Comparison of ENCODE assay signal across 8 mouse cellular contexts in the genomic region with DNA sequence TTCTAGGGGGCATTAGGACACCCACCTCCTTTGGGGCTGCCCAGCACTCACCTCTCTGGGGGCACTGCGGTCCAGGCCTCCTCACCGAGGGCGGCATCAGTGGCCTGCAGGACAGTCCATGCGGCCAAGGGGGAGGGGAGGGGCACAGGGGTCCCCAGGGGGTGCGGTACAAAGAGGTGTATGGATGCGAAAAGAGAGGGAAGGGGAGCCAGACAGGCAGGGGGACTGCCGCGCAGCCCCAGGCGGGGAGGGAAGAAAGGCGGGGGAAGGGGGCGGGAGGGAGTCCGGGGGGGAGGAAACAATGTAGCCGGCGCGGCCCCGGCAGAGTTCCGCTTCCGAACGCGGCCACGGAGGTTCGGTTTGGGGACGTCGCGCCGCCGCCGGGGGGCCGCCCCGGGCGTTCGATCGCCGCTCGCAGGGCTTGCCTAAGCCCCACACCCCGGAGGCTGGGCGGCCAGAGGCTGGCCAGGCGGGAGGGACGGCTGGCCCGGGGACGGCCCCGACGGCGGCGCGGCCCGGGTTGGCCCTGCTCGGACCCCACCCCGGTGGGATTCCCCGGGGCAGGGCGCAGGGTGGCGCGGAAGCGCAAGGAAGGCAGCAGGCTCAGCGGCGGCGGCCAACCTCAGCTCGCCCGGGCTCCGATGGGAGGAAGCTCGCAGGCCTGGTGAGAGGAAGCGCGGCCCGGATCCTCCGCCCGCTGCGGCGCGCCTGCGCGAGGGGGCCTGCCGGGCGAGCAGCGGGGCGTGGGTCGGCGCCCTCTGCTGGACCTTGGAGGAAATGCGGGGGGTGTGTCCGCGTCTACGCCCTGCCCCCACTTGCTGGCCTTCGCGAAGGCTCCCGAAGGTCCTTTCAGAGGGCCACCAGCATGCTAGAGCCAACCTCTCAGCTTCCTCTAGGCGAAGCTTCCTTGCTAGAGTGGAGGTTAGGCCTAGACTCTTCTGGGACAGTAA. TPM values are rescaled to one million over a fixed set of nuclear protein-coding genes. Genes with fewer than 3 reads are reported as not detected.
DNase-seq lines count a peak whose midpoint lies in the region; ATAC-seq and TF ChIP-seq lines count a peak whose summit lies in the region.

No protein-coding gene starts in this region.

- H3K79me2 ChIP-seq in liver, adult 2 months (ENCODE audit: control insufficient read depth, insufficient read depth, low read length) = peaks cover 41% of the 10 kb centered on the region

- H3K4me3 ChIP-seq in erythroblast, embryonic 14.5 days (replicated peaks) = peak overlapping the region; percentile 92
- H3K4me3 ChIP-seq in heart, embryonic 12.5 days = peak overlapping the region; percentile 98
- H3K4me3 ChIP-seq in kidney, embryonic 16.5 days (ENCODE audit: low read length) = peak overlapping the region; percentile 90
- peak overlapping the region; percentile 96 for H3K4me3 ChIP-seq in liver, adult 2 months (ENCODE audit: insufficient read depth, low read depth, low read length)

- peaks cover 4% of the 10 kb centered on the region for H3K27me3 ChIP-seq in erythroblast, embryonic 14.5 days (ENCODE audit: control insufficient read depth)
- no peaks in the 10 kb centered on the region for H3K27me3 ChIP-seq in heart, embryonic 12.5 days (replicated peaks)
- no peaks in the 10 kb centered on the region for H3K27me3 ChIP-seq in kidney, embryonic 16.5 days (ENCODE audit: insufficient read depth, low read length)
- no peaks in the 10 kb centered on the region for H3K27me3 ChIP-seq in liver, adult 2 months (ENCODE audit: control insufficient read depth, insufficient read depth, low read length)

- H3K36me3 ChIP-seq in erythroblast, embryonic 14.5 days (ENCODE audit: control insufficient read depth) = peaks cover 21% of the 10 kb centered on the region
- H3K36me3 ChIP-seq in heart, embryonic 12.5 days = peaks cover 5% of the 10 kb centered on the region; the same call in 1 of the 2 replicates
- 0 out of 2 replicates have a peak, but pooled peaks cover 8% of the 10 kb centered on the region for H3K36me3 ChIP-seq in kidney, embryonic 16.5 days (ENCODE audit: insufficient read depth, low read length)
- no peaks in the 10 kb centered on the region for H3K36me3 ChIP-seq in liver, adult 2 months (ENCODE audit: control insufficient read depth, insufficient read depth, low read length)

- H3K4me1 ChIP-seq in erythroblast, embryonic 14.5 days (ENCODE audit: control insufficient read depth) = peaks cover 66% of the 10 kb centered on the region
- peaks cover 48% of the 10 kb centered on the region for H3K4me1 ChIP-seq in heart, embryonic 12.5 days (replicated peaks)
- peaks cover 48% of the 10 kb centered on the region for H3K4me1 ChIP-seq in kidney, embryonic 16.5 days (ENCODE audit: insufficient read depth, low read length)
- peaks cover 56% of the 10 kb centered on the region for H3K4me1 ChIP-seq in liver, adult 2 months (ENCODE audit: control insufficient read depth, insufficient read depth, low read length)

- peak overlapping the region; percentile 90 for H3K4me2 ChIP-seq in heart, embryonic 12.5 days
- H3K4me2 ChIP-seq in kidney, embryonic 16.5 days (replicated peaks; ENCODE audit: low read depth, low read length) = peak overlapping the region; percentile 82

- peak overlapping the region; percentile 100 for H3K9ac ChIP-seq in heart, embryonic 12.5 days
- H3K9ac ChIP-seq in kidney, embryonic 16.5 days (replicated peaks; ENCODE audit: low read length) = peak overlapping the region; percentile 100
- H3K9ac ChIP-seq in liver, adult 2 months (ENCODE audit: low read depth, low read length) = peak overlapping the region; percentile 100

- DNase-seq in CD4-positive helper T cell, adult 2 months (ENCODE audit: low read depth, low spot score) = peak; percentile 95
- DNase-seq in brain, embryonic 18.5 days (ENCODE audit: low read depth, low spot score) = peak; percentile 76
- DNase-seq in liver, adult 2 months (ENCODE audit: extremely low read depth, low read depth, low spot score) = peak; percentile 68
- peak; percentile 94 for DNase-seq in spleen, postnatal 36 days (ENCODE audit: low spot score in 2 of 2)

- under 1% methylated on average over 67 of the region's 85 CpGs for WGBS in heart, embryonic 12.5 days
- 0% methylated on average over 73 of the region's 85 CpGs for WGBS in kidney, embryonic 16.5 days
- under 1% methylated on average over 83 of the region's 85 CpGs for WGBS in liver, adult 2 months

- H3K9me3 ChIP-seq in erythroblast, embryonic 14.5 days (ENCODE audit: control insufficient read depth, low read length) = no peaks in the 10 kb centered on the region
- H3K9me3 ChIP-seq in heart, embryonic 12.5 days (replicated peaks) = no peaks in the 10 kb centered on the region
- no peaks in the 10 kb centered on the region for H3K9me3 ChIP-seq in kidney, embryonic 16.5 days (ENCODE audit: low read length)

- peak; percentile 87 for TF ChIP-seq CTCF in liver, adult 2 months (IDR thresholded peaks at IDR 0.05; ENCODE audit: low read depth, low read length)

- peak overlapping the region; percentile 96 for H3K27ac ChIP-seq in heart, embryonic 12.5 days (ENCODE audit: poor library complexity, severe bottlenecking)
- H3K27ac ChIP-seq in kidney, embryonic 16.5 days (ENCODE audit: low read length) = peak overlapping the region; percentile 96
- peak overlapping the region; percentile 94 for H3K27ac ChIP-seq in liver, adult 2 months (replicated peaks; ENCODE audit: insufficient read depth, low read depth, low read length)

- TF ChIP-seq POLR2A in liver, adult 2 months (IDR thresholded peaks at IDR 0.05; ENCODE audit: extremely low read depth, insufficient read depth, low read length) = peak; percentile 82

- peak; percentile 89 for ATAC-seq in heart, embryonic 12.5 days (ENCODE audit: insufficient number of reproducible peaks, low FRiP score)
- ATAC-seq in kidney, embryonic 16.5 days (ENCODE audit: low FRiP score, low TSS enrichment) = peak; percentile 89
- ATAC-seq in monocyte, adult 5-6 weeks (replicated peaks; ENCODE audit: insufficient number of reproducible peaks, low FRiP score, low TSS enrichment, poor library complexity, severe bottlenecking) = peak; percentile 62

RNA-seq across cellular contexts. Expression of gene Csk, which starts 8.2 kb away (rescaled TPM):
- polyA plus RNA-seq in erythroblast, embryonic 14.5 days (2012) = 6.1 TPM in 2 replicates
- polyA plus RNA-seq in heart, embryonic 12.5 days (2016; fragmentation: Nextera tagmentation; extraction: Ambion mirVana) = 16.4 TPM in 2 replicates
- 27.2 and 31.6 TPM in 2 replicates for polyA plus RNA-seq in kidney, embryonic 16.5 days (2015; fragmentation: Nextera tagmentation; extraction: Ambion mirVana)
- total RNA-seq in liver, adult 2 months (2014; rRNA removed) = 18.3 and 32.8 TPM in 2 replicates
- polyA plus RNA-seq in liver, adult 2 months (2012; rRNA removed) = 31.4 and 33.9 TPM in 2 replicates
- total RNA-seq in monocyte, adult 5-6 weeks (2017) = 332 to 455 TPM (median 337 TPM) in 3 replicates

RNA-seq across cellular contexts. Expression of gene Lman1l, which starts 24.6 kb away (rescaled TPM):
- polyA plus RNA-seq in erythroblast, embryonic 14.5 days (2012) = not detected in 2 replicates
- polyA plus RNA-seq in heart, embryonic 12.5 days (2016; fragmentation: Nextera tagmentation; extraction: Ambion mirVana) = not detected in 2 replicates
- polyA plus RNA-seq in kidney, embryonic 16.5 days (2015; fragmentation: Nextera tagmentation; extraction: Ambion mirVana) = not detected in 2 replicates
- total RNA-seq in liver, adult 2 months (2014; rRNA removed) = not detected in 2 replicates
- polyA plus RNA-seq in liver, adult 2 months (2012; rRNA removed) = not detected in 2 replicates
- total RNA-seq in monocyte, adult 5-6 weeks (2017) = not detected in 3 replicates

RNA-seq across cellular contexts. Expression of gene Cyp1a2, which starts 38.3 kb away (rescaled TPM):
- not detected in 2 replicates for polyA plus RNA-seq in erythroblast, embryonic 14.5 days (2012)
- polyA plus RNA-seq in heart, embryonic 12.5 days (2016; fragmentation: Nextera tagmentation; extraction: Ambion mirVana) = not detected in 2 replicates
- not detected in 2 replicates for polyA plus RNA-seq in kidney, embryonic 16.5 days (2015; fragmentation: Nextera tagmentation; extraction: Ambion mirVana)
- total RNA-seq in liver, adult 2 months (2014; rRNA removed) = 495 and 621 TPM in 2 replicates
- 954 and 976 TPM in 2 replicates for polyA plus RNA-seq in liver, adult 2 months (2012; rRNA removed)
- total RNA-seq in monocyte, adult 5-6 weeks (2017) = not detected in 3 replicates

RNA-seq across cellular contexts. Expression of gene Cplx3, which starts 39.1 kb away (rescaled TPM):
- not detected in 2 replicates for polyA plus RNA-seq in erythroblast, embryonic 14.5 days (2012)
- not detected in 2 replicates for polyA plus RNA-seq in heart, embryonic 12.5 days (2016; fragmentation: Nextera tagmentation; extraction: Ambion mirVana)
- not detected in 2 replicates for polyA plus RNA-seq in kidney, embryonic 16.5 days (2015; fragmentation: Nextera tagmentation; extraction: Ambion mirVana)
- total RNA-seq in liver, adult 2 months (2014; rRNA removed) = not detected in 2 replicates
- polyA plus RNA-seq in liver, adult 2 months (2012; rRNA removed) = not detected in 2 replicates
- not detected in 3 replicates for total RNA-seq in monocyte, adult 5-6 weeks (2017)

RNA-seq across cellular contexts. Expression of gene Cyp1a1, which starts 42.5 kb away (rescaled TPM):
- polyA plus RNA-seq in erythroblast, embryonic 14.5 days (2012) = not detected in 2 replicates
- polyA plus RNA-seq in heart, embryonic 12.5 days (2016; fragmentation: Nextera tagmentation; extraction: Ambion mirVana) = not detected in 2 replicates
- 0.23 and 0.25 TPM in 2 replicates for polyA plus RNA-seq in kidney, embryonic 16.5 days (2015; fragmentation: Nextera tagmentation; extraction: Ambion mirVana)
- total RNA-seq in liver, adult 2 months (2014; rRNA removed) = 0.74 and 1.0 TPM in 2 replicates
- 1.0 TPM in 2 replicates for polyA plus RNA-seq in liver, adult 2 months (2012; rRNA removed)
- not detected in 3 replicates for total RNA-seq in monocyte, adult 5-6 weeks (2017)

Comparison
In these comparisons a context has a peak if more than half of its experiments do, and no peak if none do; other contexts are left out.
1. Peak in every context shown above with its lines: DNase-seq, ATAC-seq, H3K4me3 ChIP-seq and H3K27ac ChIP-seq.
2. RNA of gene Cyp1a2, which starts 38.3 kb away (polyA plus RNA-seq): 954 to 976 TPM in liver, adult 2 months; not detected in erythroblast, embryonic 14.5 days, not detected in heart, embryonic 12.5 days and not detected in kidney, embryonic 16.5 days; every median in the first group is over 100 times any median in the second.